Mouse (Mus musculus) limb, embryonic 14.5 days (tissue): ENCODE results near the gene Cul7. TPM values are rescaled to one million over a fixed set of nuclear protein-coding genes. Genes with fewer than 3 reads are reported as not detected.
A peak's percentile ranks its signal among the peaks of the same experiment; 100 is the strongest.

Experiments used
- ATAC-seq: fragments of 200-750 bp; cut with Nextera tagmentation; 2 replicates; pipeline ENCODE4 v1.8.0; 2017; ENCODE audit warnings: low read depth, moderate number of reproducible peaks, moderate TSS enrichment; ENCODE audit not compliant: low FRiP score
- DNase-seq: peaks from one replicate; pipeline ENCODE4 v3.0.0-alpha.2; 2015; ENCODE audit warnings: low spot score
- H3K27ac ChIP-seq: fragments of 300-500 bp; sonication (generic); replicated peaks from 2 replicates; pipeline ENCODE4 v1.5.1; 2014; ENCODE audit warnings: low read depth, mild to moderate bottlenecking, low read length, moderate library complexity, mixed read lengths
- H3K27me3 ChIP-seq: fragments of 300-500 bp; sonication (generic); 2 replicates; pipeline ENCODE4 v1.6.1; 2014; ENCODE audit warnings: low read length, mixed read lengths; ENCODE audit not compliant: control insufficient read depth, insufficient read depth
- H3K36me3 ChIP-seq: fragments of 300-500 bp; sonication (generic); 2 replicates; pipeline ENCODE4 v1.6.1; 2014; ENCODE audit warnings: mild to moderate bottlenecking, low read length, moderate library complexity, mixed read lengths; ENCODE audit not compliant: control insufficient read depth, insufficient read depth
- H3K4me1 ChIP-seq: fragments of 300-500 bp; sonication (generic); 2 replicates; pipeline ENCODE4 v1.6.1; 2014; ENCODE audit warnings: antibody characterized with exemption, low read length, mixed read lengths; ENCODE audit not compliant: control insufficient read depth, insufficient read depth
- H3K4me2 ChIP-seq: fragments of 300-500 bp; sonication (generic); replicated peaks from 2 replicates; pipeline ENCODE4 v1.6.1; 2014; ENCODE audit warnings: low read depth, mild to moderate bottlenecking, low read length, moderate library complexity; ENCODE audit not compliant: severe bottlenecking
- H3K4me3 ChIP-seq: fragments of 300-500 bp; sonication (generic); replicated peaks from 2 replicates; pipeline ENCODE4 v1.5.1; 2014; ENCODE audit warnings: low read length
- H3K9ac ChIP-seq: fragments of 300-500 bp; sonication (generic); 2 replicates; pipeline ENCODE4 v1.6.1; 2014; ENCODE audit warnings: mild to moderate bottlenecking, low read depth, low read length, moderate library complexity; ENCODE audit not compliant: severe bottlenecking
- H3K9me3 ChIP-seq: fragments of 300-500 bp; sonication (generic); 2 replicates; pipeline ENCODE4 v1.6.1; 2016; ENCODE audit warnings: low read length; ENCODE audit not compliant: control insufficient read depth
- POLR2A ChIP-seq: fragments of 200-500 bp; IDR thresholded peaks from 2 replicates; pipeline ENCODE4 v1.8.0; 2012; ENCODE audit warnings: inconsistent platforms, mild to moderate bottlenecking, moderate library complexity, borderline replicate concordance; ENCODE audit not compliant: insufficient read depth, insufficient read length; ENCODE audit errors: extremely low read depth
- WGBS: fragments of 180-500 bp; shearing (Covaris S2); extraction: QIAGEN DNeasy Blood & Tissue Kit; methylation state at CpG from one replicate; pipeline ENCODE4 v1.1.7; 2014; 5-methylcytosine and 5-hydroxymethylcytosine counted together
- polyA plus RNA-seq, 2 experiments: library from polyadenylated mRNA; depleted of rRNA in 1 of 2; stranded (reverse) in 1 of 2; unstranded in 1 of 2; fragments of >200 nt; fragmentation: Nextera tagmentation in 1 of 2; extraction: Ambion mirVana in 1 of 2; gene quantifications; 2 replicates each; pipeline versions ENCODE4 v1.2.1 to v1.2.3; 2012 to 2014

The Cul7 gene
- polyA plus RNA-seq, 2 experiments: 52.6 to 135 TPM

DNA sequence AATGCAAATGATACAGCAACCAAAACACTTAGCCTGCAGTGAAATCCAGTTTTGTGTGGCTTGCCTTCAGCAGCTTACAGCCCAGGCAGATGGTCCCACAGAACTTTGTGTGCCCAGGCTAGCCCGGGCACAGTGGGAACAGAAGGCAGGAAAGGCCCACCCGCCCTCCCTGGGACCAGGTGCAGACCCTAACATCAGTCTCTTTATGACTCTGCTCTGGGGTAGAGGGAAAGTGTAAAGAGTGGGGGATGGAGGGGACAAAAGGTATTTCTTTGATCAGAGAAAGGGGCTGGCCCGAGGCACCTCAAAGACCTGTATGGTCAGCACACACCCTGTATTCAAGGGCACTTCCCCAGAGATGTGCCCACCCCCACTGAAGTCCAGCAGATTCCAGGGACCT, 36.9 kb upstream of the Cul7 start:
- H3K4me3 ChIP-seq: no peak overlapping the region
- peaks cover 64% of the 10 kb centered on the region for H3K4me1 ChIP-seq
- H3K9ac ChIP-seq: no peak overlapping the region
- DNase-seq: no peak
- H3K27ac ChIP-seq: no peak overlapping the region; the same call in 1 of the 2 replicates
- no peaks in the 10 kb centered on the region; the same call in 1 of the 2 replicates for H3K36me3 ChIP-seq
- ATAC-seq: no peak
- 23% methylated on average over 3 of the region's 3 CpGs for WGBS
- H3K4me2 ChIP-seq: peak overlapping the region; percentile 27; the same call in 1 of the 2 replicates
- TF ChIP-seq POLR2A: no peak
- H3K27me3 ChIP-seq: no peaks in the 10 kb centered on the region
- H3K9me3 ChIP-seq: no peaks in the 10 kb centered on the region

DNA sequence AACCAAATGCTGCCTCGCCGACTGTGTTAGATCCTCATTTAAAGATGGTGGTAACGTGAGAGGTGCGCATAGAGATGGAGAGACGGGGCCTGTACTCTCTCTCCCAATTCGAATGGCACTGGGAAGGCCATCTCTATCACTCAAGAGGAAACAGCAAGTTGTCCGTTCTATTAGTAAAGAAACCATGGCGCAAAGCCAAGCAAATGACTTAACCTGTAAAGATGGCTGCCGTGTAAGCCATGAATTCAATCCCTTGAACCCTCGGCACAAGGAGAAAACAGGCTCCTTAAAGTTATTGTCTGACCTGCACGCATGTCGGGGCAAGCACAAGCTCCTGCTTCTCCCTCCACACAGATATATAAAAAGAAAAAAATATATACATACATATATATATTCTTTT, 32.3 kb upstream of the Cul7 start:
- 11% methylated on average over 12 of the region's 12 CpGs for WGBS
- no peak for TF ChIP-seq POLR2A
- DNase-seq (peak; percentile 56), ATAC-seq (no peak)
- Histone ChIP-seq H3K27ac (peak overlapping the region; percentile 90), H3K4me3 (peak overlapping the region; percentile 21; the same call in 1 of the 2 replicates), H3K36me3 (peaks cover 5% of the 10 kb centered on the region; the same call in 1 of the 2 replicates), H3K9ac (no peak overlapping the region), H3K4me2 (peak overlapping the region; percentile 47), H3K9me3 (no peaks in the 10 kb centered on the region), H3K4me1 (peaks cover 92% of the 10 kb centered on the region), H3K27me3 (no peaks in the 10 kb centered on the region)

DNA sequence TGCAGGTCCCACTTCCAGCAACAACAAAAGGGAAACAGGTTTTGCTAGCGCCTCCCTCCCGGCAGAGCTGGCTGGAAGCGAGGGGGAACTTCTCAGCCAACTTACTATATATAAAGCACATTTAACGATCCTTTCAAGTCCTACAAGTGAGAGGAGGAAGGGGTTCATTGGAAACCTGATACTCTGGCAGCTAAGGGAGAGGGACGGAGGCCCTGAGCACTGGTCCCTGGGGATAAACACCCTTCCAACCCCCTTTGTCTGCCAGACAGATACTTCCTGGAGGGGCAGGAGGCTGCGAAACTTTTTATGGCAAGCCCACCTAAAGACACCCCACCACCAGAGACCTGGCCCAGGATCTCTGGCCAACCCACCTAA, 31.8 kb upstream of the Cul7 start:
- peaks cover 5% of the 10 kb centered on the region; the same call in 1 of the 2 replicates for H3K36me3 ChIP-seq
- H3K27me3 ChIP-seq: no peaks in the 10 kb centered on the region
- H3K4me1 ChIP-seq: peaks cover 92% of the 10 kb centered on the region
- peak overlapping the region; percentile 47 for H3K4me2 ChIP-seq
- H3K9ac ChIP-seq: peak overlapping the region; percentile 36; the same call in 1 of the 2 replicates
- WGBS: 2% methylated on average over 6 of the region's 6 CpGs
- DNase-seq (peak; percentile 71), ATAC-seq (peak; percentile 67)
- H3K27ac ChIP-seq: peak overlapping the region; percentile 90
- peak; percentile 40; the same call in 1 of the 2 replicates for TF ChIP-seq POLR2A
- H3K9me3 ChIP-seq: no peaks in the 10 kb centered on the region
- H3K4me3 ChIP-seq: peak overlapping the region; percentile 21; the same call in 1 of the 2 replicates

DNA sequence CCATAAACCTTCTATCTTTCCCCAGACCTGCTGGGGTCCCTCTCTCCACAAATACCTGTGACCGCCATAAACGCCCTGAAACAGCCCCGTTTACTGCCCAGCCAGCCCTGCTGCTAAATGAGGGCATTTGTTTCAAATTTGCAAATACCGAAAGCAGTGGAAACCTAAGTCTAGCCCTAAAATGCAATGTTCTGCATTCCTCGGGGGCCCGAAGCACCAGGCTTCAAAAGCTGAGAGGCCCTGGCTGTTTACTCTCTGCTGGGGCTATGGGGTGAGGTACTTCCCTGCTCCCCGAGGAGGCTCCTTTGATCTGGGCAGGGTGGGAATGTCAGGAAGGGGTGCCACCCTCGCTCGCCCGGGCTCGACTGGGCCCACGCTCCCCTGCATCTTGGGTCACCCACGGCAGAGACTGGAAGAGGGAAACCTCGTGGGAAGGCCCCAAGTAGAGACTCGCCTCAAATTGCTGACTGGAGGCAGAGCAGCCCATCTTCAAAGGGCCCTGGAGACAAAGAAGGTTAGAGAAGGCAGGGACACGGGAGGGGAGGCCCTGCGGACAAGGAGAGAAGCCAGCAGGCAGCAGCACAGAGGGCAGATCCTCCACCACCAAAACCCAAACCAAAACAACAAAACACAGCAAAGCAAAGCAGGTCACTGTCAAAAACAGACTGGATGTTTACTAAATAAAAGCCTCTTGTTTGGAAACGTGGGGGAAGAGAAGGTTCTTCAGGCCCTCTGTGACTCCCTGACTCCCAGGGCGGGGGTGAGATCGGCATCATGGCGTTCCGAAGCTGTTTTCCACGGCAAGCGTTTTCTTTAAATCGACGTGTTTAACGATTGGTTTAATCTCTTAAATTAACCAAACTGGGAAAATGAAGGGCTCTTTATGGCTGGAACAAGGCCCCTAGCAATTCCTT, 31.1 kb upstream of the Cul7 start:
- Histone ChIP-seq H3K4me2 (peak overlapping the region; percentile 47), H3K9ac (peak overlapping the region; percentile 36), H3K4me3 (peak overlapping the region; percentile 21; the same call in 1 of the 2 replicates), H3K36me3 (peaks cover 5% of the 10 kb centered on the region; the same call in 1 of the 2 replicates), H3K4me1 (peaks cover 92% of the 10 kb centered on the region), H3K9me3 (no peaks in the 10 kb centered on the region), H3K27ac (peak overlapping the region; percentile 90), H3K27me3 (no peaks in the 10 kb centered on the region)
- DNase-seq: peak; percentile 54
- WGBS: 5% methylated on average over 27 of the region's 27 CpGs
- peak; percentile 56 for ATAC-seq
- TF ChIP-seq POLR2A: no peak

DNA sequence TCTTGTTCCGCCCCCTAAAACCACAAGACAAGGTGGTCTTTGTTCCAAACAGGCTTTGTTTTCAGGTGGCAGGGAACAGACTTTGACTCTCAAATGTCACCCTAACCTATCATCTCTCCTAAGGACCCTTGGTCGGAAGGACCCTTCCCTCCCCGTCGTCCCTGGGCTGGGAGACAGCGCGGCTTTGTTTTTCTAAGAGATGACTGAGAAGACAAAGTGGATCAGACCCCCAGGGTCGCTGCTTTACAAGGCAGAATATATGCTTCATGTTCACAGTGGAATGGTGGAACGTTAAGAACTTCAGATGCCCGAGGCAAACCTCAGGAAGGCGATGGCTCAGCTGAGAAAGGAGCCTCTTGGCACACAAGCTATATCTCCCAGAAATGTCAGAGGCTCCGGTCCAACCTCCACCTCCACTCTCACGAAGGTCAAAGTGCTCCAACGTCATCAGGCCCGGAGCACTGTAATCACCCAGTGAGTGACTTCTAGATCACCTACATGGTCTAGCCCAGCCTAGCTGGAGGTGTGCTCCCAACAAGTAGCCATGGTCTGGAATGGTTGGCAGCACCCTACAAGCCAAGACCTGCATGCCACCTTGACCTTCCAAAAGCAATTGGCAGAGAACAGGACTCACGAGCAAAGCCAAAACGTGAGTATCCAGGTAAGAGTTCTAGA, 30.3 kb upstream of the Cul7 start:
- Histone ChIP-seq H3K27me3 (no peaks in the 10 kb centered on the region), H3K9me3 (no peaks in the 10 kb centered on the region), H3K4me1 (peaks cover 93% of the 10 kb centered on the region), H3K36me3 (peaks cover 5% of the 10 kb centered on the region; the same call in 1 of the 2 replicates), H3K4me3 (peak overlapping the region; percentile 21; the same call in 1 of the 2 replicates), H3K27ac (peak overlapping the region; percentile 90), H3K9ac (peak overlapping the region; percentile 36), H3K4me2 (peak overlapping the region; percentile 47)
- TF ChIP-seq POLR2A: no peak
- WGBS: 19% methylated on average over 16 of the region's 16 CpGs
- no peak for DNase-seq
- no peak for ATAC-seq
